Mouse (Mus musculus): ENCODE measurements around the gene Xrcc1.
"Not testable (repeated sequence)": the region's sequence is repeated elsewhere in the genome, so short reads cannot be mapped to it uniquely, and the experiment has no call there.

The Xrcc1 gene

GRCm38 (mm10) chr7:24600941-24601597, 55.0 kb downstream of the Xrcc1 start:
- DNase-seq (ENCODE audit: low read depth, low spot score), result peak; percentile 87

DNA sequence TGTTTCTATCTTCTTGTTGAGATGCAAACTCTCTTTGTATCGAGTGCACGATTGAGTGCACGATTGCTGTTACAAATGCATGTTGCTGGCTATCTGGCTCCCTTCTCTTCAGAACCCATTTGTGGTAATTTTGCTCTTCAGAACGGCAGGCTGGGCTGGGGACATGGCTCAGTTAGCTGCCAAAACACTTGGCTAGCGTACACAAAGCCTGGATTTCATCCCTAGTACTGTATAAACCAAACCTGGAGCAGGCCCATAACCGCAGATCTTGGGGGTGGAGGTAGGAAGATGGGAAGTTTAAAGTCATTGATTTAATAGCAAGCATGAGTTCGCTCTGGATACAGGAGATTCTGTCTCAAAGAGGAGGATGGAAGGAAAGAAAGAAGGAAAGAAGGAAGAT, 59.5 kb downstream of the Xrcc1 start:
- no peak for DNase-seq (ENCODE audit: low read depth, low spot score)

DNA sequence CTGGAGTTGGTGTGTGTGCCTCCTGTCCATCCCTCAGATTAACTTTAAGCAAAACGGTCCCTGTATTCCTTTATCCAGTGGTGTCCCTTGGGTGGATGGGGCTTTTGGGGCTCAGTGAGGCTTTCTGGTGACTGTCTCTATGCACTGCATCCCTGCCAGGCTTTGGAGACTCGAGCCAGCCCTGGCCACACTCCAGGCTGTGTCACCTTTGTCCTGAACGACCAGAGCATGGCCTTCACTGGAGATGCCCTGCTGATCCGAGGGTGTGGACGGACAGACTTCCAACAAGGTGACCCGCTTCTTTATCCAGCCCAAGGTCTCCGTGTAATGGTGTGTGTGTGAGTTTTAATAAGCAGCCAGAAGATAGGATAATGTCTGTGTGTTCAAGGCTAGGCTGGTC, 60.0 kb downstream of the Xrcc1 start:
- DNase-seq (ENCODE audit: low read depth, low spot score), result no peak

- DNase-seq (ENCODE audit: low read depth, low spot score), result peak; percentile 72
These were observed 61.9 kb downstream of the Xrcc1 start for GRCm38 (mm10) chr7:24608017-24608416.

DNA sequence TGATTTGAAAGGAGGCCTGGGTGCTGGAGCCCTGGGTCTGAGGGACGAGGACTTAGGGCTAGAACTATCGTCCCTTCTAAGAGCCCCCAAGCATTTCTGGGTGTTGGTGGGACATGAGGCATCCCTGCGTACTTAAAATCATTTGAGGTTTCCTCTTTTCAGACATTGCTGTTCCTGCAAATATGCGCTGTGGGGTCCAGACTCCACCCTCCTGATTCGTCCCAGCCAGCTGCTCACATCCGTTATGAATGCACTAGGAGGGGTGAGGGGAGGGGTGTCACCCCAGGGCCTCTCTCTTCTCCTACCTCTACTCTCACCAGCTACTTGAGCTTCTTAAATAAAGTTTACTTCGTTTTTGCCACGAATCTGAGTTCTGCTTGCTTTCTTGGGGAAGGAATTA, 62.5 kb downstream of the Xrcc1 start:
- no peak for DNase-seq (ENCODE audit: low read depth, low spot score)

DNA sequence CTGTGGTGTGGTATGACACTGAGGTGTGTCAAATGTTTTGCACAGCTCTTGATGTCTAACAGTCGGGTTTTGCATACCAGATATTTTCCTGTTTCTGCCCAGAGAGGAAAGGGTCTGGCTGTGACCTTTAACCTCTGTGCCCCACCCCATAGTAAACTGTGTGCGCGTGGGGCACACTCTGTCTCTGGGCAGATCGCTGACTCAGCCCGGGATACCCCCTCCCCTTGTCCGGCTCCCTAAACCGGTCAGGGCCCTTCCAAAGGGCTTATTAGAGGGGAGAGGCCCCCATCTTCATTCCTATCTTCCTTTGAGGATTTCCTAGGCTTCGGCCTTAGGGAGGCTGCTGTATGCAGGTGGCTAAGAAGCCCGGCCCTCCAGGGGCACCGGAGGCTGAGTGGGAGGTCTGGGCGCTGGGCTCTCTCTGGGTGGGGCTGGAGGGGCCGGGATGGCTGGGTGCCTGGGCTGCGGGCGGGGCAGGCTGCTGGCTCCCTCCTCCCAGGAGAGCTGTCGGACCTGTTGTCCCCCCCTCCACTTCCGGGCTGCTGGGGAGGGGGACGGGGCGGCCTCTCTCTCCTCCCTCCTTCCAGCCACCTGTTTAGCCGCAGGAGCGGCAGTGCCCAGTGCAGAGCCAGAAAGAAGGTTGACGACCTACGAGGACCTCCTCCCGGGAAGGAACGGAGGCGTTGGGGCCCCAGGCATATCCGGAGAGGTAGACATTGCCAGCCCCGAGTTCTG, 64.2 kb downstream of the Xrcc1 start, which contains the start of gene Phldb3:
Phldb3 (plus strand) TSS at position 620 of the 735 bp plus-strand sequence.
- DNase-seq (ENCODE audit: low read depth, low spot score), result no peak

- peak; percentile 74 for DNase-seq (ENCODE audit: low read depth, low spot score)
These were observed 64.9 kb downstream of the Xrcc1 start for GRCm38 (mm10) chr7:24610879-24611494.

- DNase-seq (ENCODE audit: low read depth, low spot score), result no peak
These were observed 65.6 kb downstream of the Xrcc1 start for GRCm38 (mm10) chr7:24611709-24612108.

GRCm38 (mm10) chr7:24612308-24612910, 66.3 kb downstream of the Xrcc1 start:
- no peak for DNase-seq (ENCODE audit: low read depth, low spot score)

GRCm38 (mm10) chr7:24614816-24615215, 68.7 kb downstream of the Xrcc1 start:
- DNase-seq (ENCODE audit: low read depth, low spot score), result no peak

- no peak for DNase-seq (ENCODE audit: low read depth, low spot score)
These were observed 71.7 kb downstream of the Xrcc1 start for GRCm38 (mm10) chr7:24617763-24618162.

DNA sequence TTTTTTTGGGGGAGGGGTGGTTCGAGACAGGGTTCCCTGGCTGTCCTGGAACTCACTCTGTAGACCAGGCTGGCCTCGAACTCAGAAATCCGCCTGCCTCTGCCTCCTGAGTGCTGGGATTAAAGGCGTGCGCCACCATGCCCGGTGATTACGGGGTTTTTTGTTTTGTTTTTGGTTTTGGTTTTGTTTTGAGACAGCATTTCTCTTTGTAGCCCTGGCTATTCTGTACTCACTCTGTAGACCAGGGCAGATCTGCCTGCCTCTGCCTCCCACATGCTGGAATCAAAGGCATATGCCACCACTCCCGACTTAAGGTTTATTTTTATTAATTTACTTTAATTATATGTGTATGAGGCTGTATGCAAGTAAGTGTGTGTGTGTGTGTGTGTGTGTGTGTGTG, 72.3 kb downstream of the Xrcc1 start:
- not testable (repeated sequence) for DNase-seq (ENCODE audit: low read depth, low spot score)

- no peak for DNase-seq (ENCODE audit: low read depth, low spot score)
These were observed 73.7 kb downstream of the Xrcc1 start for GRCm38 (mm10) chr7:24619671-24620397.

DNA sequence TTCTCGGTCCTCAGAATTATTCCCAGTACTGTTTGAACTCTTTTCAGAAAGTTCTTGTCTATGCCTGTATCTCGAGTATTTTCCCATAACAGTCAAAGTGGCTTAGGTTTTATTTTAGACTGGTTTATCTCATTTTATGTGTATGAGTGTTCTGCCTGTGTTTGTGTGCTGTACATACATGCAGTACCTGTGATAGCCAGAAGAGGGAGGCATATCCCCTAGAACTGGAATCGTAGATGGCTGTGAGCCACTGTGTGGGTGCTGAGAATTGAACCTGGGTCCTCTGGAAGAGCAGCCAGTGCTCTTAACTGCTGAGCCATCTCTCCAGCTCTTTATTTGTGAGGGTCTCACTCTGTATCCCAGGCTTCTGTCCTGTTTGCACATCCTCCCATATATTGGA, 75.1 kb downstream of the Xrcc1 start:
- no peak for DNase-seq (ENCODE audit: low read depth, low spot score)

DNA sequence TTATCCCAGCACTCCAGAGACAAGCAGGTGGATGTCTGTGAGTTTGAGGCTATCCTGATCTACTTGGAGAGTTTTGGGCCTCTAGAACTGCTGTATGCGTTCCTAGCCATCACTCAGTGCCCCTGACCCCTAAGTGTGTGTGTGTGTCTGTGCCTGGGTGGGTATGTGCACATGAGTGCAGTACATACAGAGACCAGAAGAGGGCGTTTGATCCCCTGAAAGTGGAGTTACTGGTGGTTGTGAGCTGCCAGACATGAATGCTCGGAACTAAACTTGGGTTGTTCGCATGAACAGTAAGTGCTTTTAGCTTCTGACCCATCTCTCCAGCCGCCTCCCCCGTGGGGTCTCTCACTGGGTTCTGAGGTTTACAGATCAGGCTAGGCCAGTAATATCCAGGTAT, 76.9 kb downstream of the Xrcc1 start:
- no peak for DNase-seq (ENCODE audit: low read depth, low spot score)

All from skeletal muscle tissue, adult 2 months (tissue).